Mouse (Mus musculus) testis, postnatal 14 days (tissue): ENCODE data around the gene Gm20765.
"Not testable (repeated sequence)": the region's sequence is repeated elsewhere in the genome, so short reads cannot be mapped to it uniquely, and the experiment has no call there.

Source experiments
- DNase-seq: peaks from one replicate; pipeline ENCODE4 v3.0.0; 2021; ENCODE audit warnings: low spot score

The Gm20765 gene

GRCm38 (mm10) chr10:104185233-104185632, at the start of gene Gm20765:
TSS of gene Gm20765 (plus strand) at chr10:104185533.
- not testable (repeated sequence) for DNase-seq

- not testable (repeated sequence) for DNase-seq
These were observed 42.6 kb upstream of the Gm20765 start, which contains the start of gene Gm21293 for GRCm38 (mm10) chr10:104142687-104143086. TSS of gene Gm21293 (plus strand) at chr10:104142987.

- not testable (repeated sequence) for DNase-seq
These were observed 34.1 kb upstream of the Gm20765 start, which contains the start of gene Gm6763 for GRCm38 (mm10) chr10:104151197-104151596. TSS of gene Gm6763 (plus strand) at chr10:104151497.

GRCm38 (mm10) chr10:104159706-104160105, 25.6 kb upstream of the Gm20765 start, which contains the start of gene Gm8764:
TSS of gene Gm8764 (plus strand) at chr10:104160006.
- DNase-seq, result not testable (repeated sequence)

GRCm38 (mm10) chr10:104168215-104168614, 17.1 kb upstream of the Gm20765 start, which contains the start of gene Gm21304:
TSS of gene Gm21304 (plus strand) at chr10:104168515.
- not testable (repeated sequence) for DNase-seq

- not testable (repeated sequence) for DNase-seq
These were observed 8.6 kb upstream of the Gm20765 start, which contains the start of gene Gm21312 for GRCm38 (mm10) chr10:104176724-104177123. TSS of gene Gm21312 (plus strand) at chr10:104177024.

GRCm38 (mm10) chr10:104193742-104194141, 8.4 kb downstream of the Gm20765 start, which contains the start of gene Gm4340:
TSS of gene Gm4340 (plus strand) at chr10:104194042.
- not testable (repeated sequence) for DNase-seq

- no peak for DNase-seq
These were observed 24.3 kb downstream of the Gm20765 start for GRCm38 (mm10) chr10:104209655-104210054.

GRCm38 (mm10) chr10:104210268-104210990, 25.1 kb downstream of the Gm20765 start:
- DNase-seq, result no peak

- no peak for DNase-seq
These were observed 29.2 kb downstream of the Gm20765 start for GRCm38 (mm10) chr10:104214527-104214926.

GRCm38 (mm10) chr10:104220303-104221021, 35.1 kb downstream of the Gm20765 start:
- no peak for DNase-seq
